Mouse (Mus musculus): ENCODE data around the gene Lgals3. TPM values are rescaled to one million over a fixed set of nuclear protein-coding genes. Genes with fewer than 3 reads are reported as not detected.

The Lgals3 gene
- polyA plus RNA-seq, 1 experiment = 0.77 TPM

DNA sequence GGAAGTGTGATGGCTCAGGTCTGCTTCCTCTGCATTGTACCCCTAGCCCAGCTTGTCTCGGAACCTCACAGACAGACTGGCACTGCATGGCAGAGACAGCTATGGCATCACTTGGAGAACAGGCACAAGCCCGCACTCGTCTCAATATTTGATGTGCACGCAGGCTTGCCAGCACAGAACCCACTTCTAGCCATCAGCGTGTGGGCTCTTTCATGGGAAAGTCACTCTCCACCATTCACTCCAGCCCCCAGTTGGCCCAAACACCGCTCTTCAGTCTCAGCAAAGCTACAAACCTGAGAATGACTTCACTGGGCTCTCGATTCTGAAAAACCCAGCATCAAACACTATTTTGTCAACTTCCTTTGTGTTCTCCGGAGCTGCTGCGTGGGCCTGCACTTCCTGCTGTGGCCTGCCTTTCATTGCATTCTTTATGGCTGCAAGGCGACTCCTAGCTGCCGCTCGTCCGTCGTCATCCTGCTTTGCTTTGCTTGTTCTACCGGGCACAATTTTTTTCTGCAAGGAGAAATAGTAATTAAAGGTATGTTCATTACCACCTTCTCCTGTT, 28.0 kb downstream of the Lgals3 start:
- TF ChIP-seq GATA1 (IDR thresholded peaks at IDR 0.05; ENCODE audit: low read length) = no peak

DNA sequence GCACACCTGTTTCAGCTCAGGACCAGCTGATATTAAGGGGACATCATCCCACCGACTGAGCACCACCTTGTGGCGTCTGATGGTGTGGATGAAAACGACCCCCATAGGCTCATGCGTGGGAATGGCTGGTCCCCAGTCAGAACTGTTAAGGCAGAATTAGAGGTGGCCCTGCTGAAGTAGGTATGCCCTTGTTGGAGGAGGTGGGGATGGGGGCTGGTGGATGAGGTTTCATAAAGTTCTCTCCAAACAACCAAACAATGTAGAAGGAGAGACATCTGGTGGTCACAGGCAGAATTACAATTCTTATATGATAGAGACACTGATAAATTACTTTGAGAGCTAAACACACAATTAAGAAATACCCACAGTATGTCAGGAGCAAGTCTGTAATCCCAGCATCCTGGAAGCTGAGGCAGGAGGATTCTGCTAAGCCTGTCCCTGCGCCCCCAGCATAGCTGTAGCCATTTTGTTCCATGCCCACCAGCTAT, 28.7 kb downstream of the Lgals3 start:
- no peak for TF ChIP-seq GATA1 (IDR thresholded peaks at IDR 0.05; ENCODE audit: low read length)

DNA sequence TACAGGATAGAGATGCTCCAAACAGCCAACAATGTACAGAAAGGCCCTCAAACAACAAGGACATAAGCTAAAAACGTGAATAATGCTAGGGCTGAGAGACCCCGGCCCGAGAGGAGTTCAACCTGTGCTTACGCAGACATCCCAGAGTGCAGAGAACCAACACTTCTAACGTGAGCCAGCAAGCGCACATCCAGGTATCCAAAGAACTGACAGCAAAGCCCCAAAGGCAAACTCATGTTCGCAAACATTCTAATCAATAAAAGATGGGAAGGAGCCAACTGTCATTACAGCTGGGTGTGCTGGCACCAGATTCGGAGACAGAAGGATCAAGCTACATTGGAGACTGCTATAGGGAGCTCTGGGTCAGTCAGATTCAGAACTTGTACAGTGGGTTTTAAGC, 35.2 kb downstream of the Lgals3 start:
- TF ChIP-seq GATA1 (IDR thresholded peaks at IDR 0.05; ENCODE audit: low read length) = no peak

DNA sequence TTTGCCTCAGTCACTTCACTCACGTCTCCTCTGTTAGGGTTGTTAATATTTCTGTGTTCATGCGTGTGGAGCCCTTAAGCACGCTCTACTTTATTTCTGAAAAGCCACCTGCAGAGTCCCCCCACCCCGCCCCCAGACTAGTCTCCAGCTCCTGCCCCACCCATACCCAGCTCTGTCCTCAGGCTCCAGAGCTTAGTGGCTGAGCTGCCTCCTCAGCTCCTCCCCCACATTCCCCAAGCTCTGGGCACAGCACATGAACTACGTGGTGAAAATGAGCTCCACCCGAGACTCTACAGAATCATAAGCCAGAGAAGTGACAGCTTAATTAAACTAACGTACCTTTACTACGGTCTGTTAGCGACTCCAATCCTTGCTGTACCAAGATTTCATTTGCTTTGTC, 38.4 kb downstream of the Lgals3 start:
- TF ChIP-seq GATA1 (IDR thresholded peaks at IDR 0.05; ENCODE audit: low read length) = no peak

- no peak for TF ChIP-seq GATA1 (IDR thresholded peaks at IDR 0.05; ENCODE audit: low read length)
Observed at GRCm38 (mm10) chr14:47417346-47417745, 49.8 kb downstream of the Lgals3 start.

- no peak for TF ChIP-seq GATA1 (IDR thresholded peaks at IDR 0.05; ENCODE audit: low read length)
Observed at GRCm38 (mm10) chr14:47417775-47418665, 50.5 kb downstream of the Lgals3 start, which contains the start of gene Dlgap5. TSS of gene Dlgap5 (minus strand) at chr14:47418407.

DNA sequence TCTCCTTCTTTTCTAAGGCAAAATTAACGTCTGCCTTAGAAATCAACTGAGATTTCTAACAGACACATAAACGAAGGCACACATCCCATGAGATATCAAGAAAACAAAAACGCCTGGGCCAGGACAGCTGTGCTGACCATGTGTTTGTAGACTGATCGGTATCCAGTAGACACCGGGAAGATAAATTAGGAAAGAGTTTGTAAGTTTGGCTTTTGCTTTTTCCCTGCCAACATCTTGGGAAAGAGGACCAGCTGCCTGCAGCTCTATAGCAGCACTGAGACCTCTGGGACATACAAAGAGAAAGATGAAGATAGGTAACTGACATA, 51.1 kb downstream of the Lgals3 start:
- TF ChIP-seq GATA1 (IDR thresholded peaks at IDR 0.05; ENCODE audit: low read length) = no peak

GRCm38 (mm10) chr14:47419034-47419625, 51.6 kb downstream of the Lgals3 start:
- TF ChIP-seq GATA1 (IDR thresholded peaks at IDR 0.05; ENCODE audit: low read length) = no peak

- TF ChIP-seq GATA1 (IDR thresholded peaks at IDR 0.05; ENCODE audit: low read length) = no peak
Observed at GRCm38 (mm10) chr14:47419723-47420276, 52.2 kb downstream of the Lgals3 start.

GRCm38 (mm10) chr14:47421606-47422005, 54.1 kb downstream of the Lgals3 start:
- no peak for TF ChIP-seq GATA1 (IDR thresholded peaks at IDR 0.05; ENCODE audit: low read length)

GRCm38 (mm10) chr14:47422466-47422865, 54.9 kb downstream of the Lgals3 start:
- TF ChIP-seq GATA1 (IDR thresholded peaks at IDR 0.05; ENCODE audit: low read length) = no peak

- TF ChIP-seq GATA1 (IDR thresholded peaks at IDR 0.05; ENCODE audit: low read length) = no peak
Observed at GRCm38 (mm10) chr14:47432987-47433386, 65.4 kb downstream of the Lgals3 start.

Other genes with a start within 250 kb of the Lgals3 start
- gene Gch1, start 178.3 kb upstream of the Lgals3 start, polyA plus RNA-seq (2012) = 0.42 and 0.53 TPM in 2 replicates
- 6.5 and 8.5 TPM in 2 replicates for gene Wdhd1, start 90.9 kb upstream of the Lgals3 start, polyA plus RNA-seq (2012)
- 2.2 and 2.9 TPM in 2 replicates for gene Socs4, start 90.8 kb upstream of the Lgals3 start, polyA plus RNA-seq (2012)
- 74.4 and 211 TPM in 2 replicates for gene Mapk1ip1l, start 69.5 kb upstream of the Lgals3 start, polyA plus RNA-seq (2012)
- gene Dlgap5, start 50.7 kb downstream of the Lgals3 start, polyA plus RNA-seq (2012) = 4.0 and 31.8 TPM in 2 replicates
- gene Fbxo34, start 82.7 kb downstream of the Lgals3 start, polyA plus RNA-seq (2012) = 25.3 and 30.2 TPM in 2 replicates
- gene Atg14, start 202.9 kb downstream of the Lgals3 start, polyA plus RNA-seq (2012) = 2.0 and 2.9 TPM in 2 replicates